Mouse (Mus musculus): ENCODE measurements at regions not wholly inside any gene's neighbourhood (a gene's known extent, or its start where the extent isn't known, plus 50 kb on each side); places are given as distances from the start of the nearest gene placed in this dataset.

DNA sequence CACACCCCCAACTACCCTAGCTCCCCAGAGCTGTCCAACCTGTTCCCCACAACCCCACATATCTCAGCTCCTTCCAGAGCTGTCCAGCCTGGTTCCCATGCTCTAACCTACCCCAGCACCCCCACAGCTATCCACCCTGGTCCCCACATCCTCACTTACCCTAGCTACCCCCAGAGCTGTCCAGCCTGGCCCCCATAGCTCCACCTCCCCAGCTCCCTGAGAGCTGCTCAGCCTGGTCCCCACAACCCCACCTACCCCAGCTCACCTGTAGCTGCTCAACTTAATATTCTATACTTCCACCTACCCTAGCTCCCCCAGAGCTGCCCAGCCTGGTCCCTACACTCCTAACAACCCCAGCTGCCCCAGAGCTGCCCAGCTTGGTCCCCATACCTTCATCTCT is 124.9 kb upstream of the Adam6b start:
- Histone ChIP-seq H3K27ac (ENCODE audit: low read depth) (no peak overlapping the region), H3K9ac (replicated peaks) (no peak overlapping the region), H3K4me3 (ENCODE audit: low read depth, low read length) (no peak overlapping the region), H3K4me1 (ENCODE audit: insufficient read depth) (no peaks in the 10 kb centered on the region), H3K36me3 (replicated peaks; ENCODE audit: insufficient read depth, low read length) (no peaks in the 10 kb centered on the region), H3K4me2 (ENCODE audit: low read depth, low read length) (no peak overlapping the region), H3K9me3 (ENCODE audit: low read length) (no peaks in the 10 kb centered on the region), H3K27me3 (ENCODE audit: insufficient read depth, low read length) (no peaks in the 10 kb centered on the region)
- TF ChIP-seq EP300 (IDR thresholded peaks at IDR 0.05; ENCODE audit: low read depth), result no peak
- no peak for DNase-seq
- no peak for ATAC-seq

DNA sequence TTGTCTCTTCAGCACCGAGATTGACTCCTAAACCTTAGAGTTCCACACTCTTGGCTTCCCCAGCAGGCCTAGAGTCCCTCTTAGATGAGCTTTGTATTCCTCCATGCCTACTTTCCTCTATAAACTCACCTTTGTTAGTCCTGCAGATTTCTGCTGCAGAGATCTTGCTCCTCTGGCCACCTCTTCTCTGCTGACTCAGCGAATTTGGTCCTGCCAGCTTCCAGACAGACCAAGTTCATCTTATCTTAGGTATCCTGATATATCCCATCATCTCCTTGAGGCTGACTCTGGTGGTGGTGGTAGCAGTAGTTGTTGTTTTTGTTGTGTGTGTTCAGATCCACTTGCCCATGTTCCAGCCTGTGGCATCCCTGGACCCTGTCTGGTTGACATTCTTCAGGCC is 123.5 kb upstream of the Adam6b start:
- no peak for TF ChIP-seq EP300 (IDR thresholded peaks at IDR 0.05; ENCODE audit: low read depth)
- TF ChIP-seq CTCF (IDR thresholded peaks at IDR 0.05; ENCODE audit: low read depth), result no peak
- H3K4me2 ChIP-seq (ENCODE audit: low read depth, low read length), result no peak overlapping the region
- ATAC-seq, result no peak
- 44% methylated on average over 2 of the region's 2 CpGs for WGBS (ENCODE audit: insufficient replicate concordance)
- H3K9ac ChIP-seq (replicated peaks), result no peak overlapping the region
- no peaks in the 10 kb centered on the region for H3K9me3 ChIP-seq (ENCODE audit: low read length)
- DNase-seq, result no peak
- no peaks in the 10 kb centered on the region for H3K36me3 ChIP-seq (replicated peaks; ENCODE audit: insufficient read depth, low read length)
- no peak overlapping the region for H3K27ac ChIP-seq (ENCODE audit: low read depth)
- no peaks in the 10 kb centered on the region for H3K4me1 ChIP-seq (ENCODE audit: insufficient read depth)
- H3K27me3 ChIP-seq (ENCODE audit: insufficient read depth, low read length), result no peaks in the 10 kb centered on the region
- no peak overlapping the region for H3K4me3 ChIP-seq (ENCODE audit: low read depth, low read length)

DNA sequence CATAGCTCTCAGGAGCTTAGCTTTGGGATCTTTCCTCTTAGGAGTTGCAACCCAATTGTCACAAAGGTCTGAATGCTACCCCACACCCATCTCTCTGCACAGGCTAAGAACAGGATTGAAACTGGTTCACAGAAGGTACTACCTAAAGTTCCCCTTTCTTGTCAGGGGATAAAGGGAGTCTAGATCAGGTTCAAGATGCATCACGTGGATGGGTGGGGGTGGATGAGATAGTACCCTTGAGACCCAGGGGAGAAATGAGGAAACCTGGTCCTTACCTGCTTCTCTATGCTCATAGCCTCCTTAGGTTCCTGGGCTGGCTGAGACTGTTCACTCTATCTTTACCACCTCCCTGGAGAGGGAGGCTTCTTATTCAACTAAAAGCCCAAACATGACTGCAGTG is 122.9 kb upstream of the Adam6b start:
- H3K9ac ChIP-seq (replicated peaks), result no peak overlapping the region
- no peak for TF ChIP-seq EP300 (IDR thresholded peaks at IDR 0.05; ENCODE audit: low read depth)
- no peak for TF ChIP-seq CTCF (IDR thresholded peaks at IDR 0.05; ENCODE audit: low read depth)
- no peaks in the 10 kb centered on the region for H3K4me1 ChIP-seq (ENCODE audit: insufficient read depth)
- H3K4me2 ChIP-seq (ENCODE audit: low read depth, low read length), result no peak overlapping the region
- H3K36me3 ChIP-seq (replicated peaks; ENCODE audit: insufficient read depth, low read length), result no peaks in the 10 kb centered on the region
- DNase-seq, result no peak
- no peak overlapping the region for H3K4me3 ChIP-seq (ENCODE audit: low read depth, low read length)
- H3K9me3 ChIP-seq (ENCODE audit: low read length), result no peaks in the 10 kb centered on the region
- H3K27me3 ChIP-seq (ENCODE audit: insufficient read depth, low read length), result no peaks in the 10 kb centered on the region
- no peak overlapping the region for H3K27ac ChIP-seq (ENCODE audit: low read depth)
- no peak for ATAC-seq
- 37% methylated on average over 1 of the region's 1 CpGs for WGBS (ENCODE audit: insufficient replicate concordance)

DNA sequence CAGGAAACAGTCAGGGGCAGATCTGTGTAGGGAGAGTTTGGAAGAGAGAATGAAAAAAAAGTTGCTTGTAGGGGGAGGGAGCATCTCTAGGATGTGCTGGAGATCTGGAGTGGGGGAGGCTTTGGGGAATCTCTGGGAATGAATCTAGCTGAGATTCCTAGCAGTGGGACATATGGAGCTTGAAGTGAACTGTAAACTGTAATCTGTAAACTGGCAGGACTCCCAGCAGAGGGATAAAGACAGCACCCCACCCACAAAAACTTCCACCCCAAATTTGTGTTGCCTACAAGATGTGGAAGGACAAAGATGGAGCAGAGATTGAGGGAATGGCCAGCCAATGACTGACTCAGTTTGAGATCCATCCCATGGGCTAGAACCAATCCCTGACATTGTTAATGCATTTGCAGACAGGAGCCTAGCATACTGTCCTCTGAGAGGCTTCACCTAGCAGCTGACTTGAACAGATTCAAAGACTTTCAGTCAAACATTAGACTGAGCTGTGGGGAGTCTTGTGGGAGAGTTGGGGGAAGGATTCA is 87.7 kb upstream of the Adam6b start:
- H3K9me3 ChIP-seq (ENCODE audit: low read length), result no peaks in the 10 kb centered on the region
- no peak overlapping the region for H3K4me3 ChIP-seq (ENCODE audit: low read depth, low read length)
- no peaks in the 10 kb centered on the region for H3K4me1 ChIP-seq (ENCODE audit: insufficient read depth)
- no peak for TF ChIP-seq EP300 (IDR thresholded peaks at IDR 0.05; ENCODE audit: low read depth)
- TF ChIP-seq CTCF (IDR thresholded peaks at IDR 0.05; ENCODE audit: low read depth), result no peak
- no peak overlapping the region for H3K9ac ChIP-seq (replicated peaks)
- H3K27ac ChIP-seq (ENCODE audit: low read depth), result no peak overlapping the region
- no peaks in the 10 kb centered on the region for H3K27me3 ChIP-seq (ENCODE audit: insufficient read depth, low read length)
- DNase-seq (no peak), ATAC-seq (no peak)
- no peak overlapping the region for H3K4me2 ChIP-seq (ENCODE audit: low read depth, low read length)
- H3K36me3 ChIP-seq (replicated peaks; ENCODE audit: insufficient read depth, low read length), result no peaks in the 10 kb centered on the region

DNA sequence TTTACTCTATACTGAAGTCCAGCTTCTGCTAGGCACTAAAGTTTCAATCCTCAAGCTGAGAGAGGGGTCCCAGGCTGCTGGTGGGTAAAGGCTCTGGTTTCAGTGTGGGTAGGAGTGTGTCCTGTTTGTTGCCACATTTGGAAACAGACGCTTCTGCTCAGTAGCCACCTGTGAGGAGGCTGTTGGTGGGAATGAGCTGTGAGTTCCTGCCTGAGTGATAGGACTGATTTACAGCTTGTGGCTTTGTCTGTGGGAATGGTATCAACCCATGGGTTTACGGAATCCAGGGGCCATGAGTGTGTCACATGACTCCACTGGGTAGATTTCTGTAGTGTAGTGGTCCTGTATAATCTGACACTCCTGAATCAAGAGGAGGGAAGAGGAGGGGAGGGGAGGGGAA is 86.5 kb upstream of the Adam6b start:
- H3K27ac ChIP-seq (ENCODE audit: low read depth), result no peak overlapping the region
- ATAC-seq, result no peak
- H3K9ac ChIP-seq (replicated peaks), result no peak overlapping the region
- no peak overlapping the region for H3K4me3 ChIP-seq (ENCODE audit: low read depth, low read length)
- WGBS (ENCODE audit: insufficient replicate concordance), result 37% methylated on average over 2 of the region's 2 CpGs
- H3K9me3 ChIP-seq (ENCODE audit: low read length), result no peaks in the 10 kb centered on the region
- TF ChIP-seq EP300 (IDR thresholded peaks at IDR 0.05; ENCODE audit: low read depth), result no peak
- no peak for TF ChIP-seq CTCF (IDR thresholded peaks at IDR 0.05; ENCODE audit: low read depth)
- DNase-seq, result no peak
- no peaks in the 10 kb centered on the region for H3K27me3 ChIP-seq (ENCODE audit: insufficient read depth, low read length)
- H3K36me3 ChIP-seq (replicated peaks; ENCODE audit: insufficient read depth, low read length), result no peaks in the 10 kb centered on the region
- H3K4me1 ChIP-seq (ENCODE audit: insufficient read depth), result no peaks in the 10 kb centered on the region
- H3K4me2 ChIP-seq (ENCODE audit: low read depth, low read length), result no peak overlapping the region

DNA sequence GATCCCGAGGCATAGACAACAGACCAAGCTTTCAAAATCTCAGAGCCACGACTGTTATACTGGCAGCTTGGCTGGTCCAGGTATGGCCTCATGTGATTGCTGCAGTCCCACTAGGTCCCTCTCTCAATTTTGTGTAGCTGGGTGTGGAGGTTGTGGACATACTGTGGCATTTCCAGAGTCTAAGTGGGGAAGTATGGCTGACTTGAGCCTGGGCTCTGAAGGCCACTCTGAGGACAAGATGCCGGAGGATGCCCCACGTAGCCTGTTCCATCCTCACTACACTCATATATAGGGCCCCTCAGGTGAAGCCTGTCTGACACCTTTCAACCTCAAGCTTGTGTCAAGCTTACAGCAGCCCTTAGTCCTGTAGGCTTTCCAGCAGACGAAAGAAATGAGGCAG is 78.2 kb upstream of the Adam6b start:
- WGBS (ENCODE audit: insufficient replicate concordance), result 74% methylated on average over 5 of the region's 5 CpGs
- H3K9me3 ChIP-seq (ENCODE audit: low read length), result no peaks in the 10 kb centered on the region
- no peaks in the 10 kb centered on the region for H3K27me3 ChIP-seq (ENCODE audit: insufficient read depth, low read length)
- H3K36me3 ChIP-seq (replicated peaks; ENCODE audit: insufficient read depth, low read length), result no peaks in the 10 kb centered on the region
- H3K4me3 ChIP-seq (ENCODE audit: low read depth, low read length), result no peak overlapping the region
- ATAC-seq (no peak), DNase-seq (no peak)
- TF ChIP-seq EP300 (IDR thresholded peaks at IDR 0.05; ENCODE audit: low read depth) (no peak), CTCF (IDR thresholded peaks at IDR 0.05; ENCODE audit: low read depth) (no peak)
- H3K27ac ChIP-seq (ENCODE audit: low read depth), result no peak overlapping the region
- no peaks in the 10 kb centered on the region for H3K4me1 ChIP-seq (ENCODE audit: insufficient read depth)
- H3K4me2 ChIP-seq (ENCODE audit: low read depth, low read length), result no peak overlapping the region
- no peak overlapping the region for H3K9ac ChIP-seq (replicated peaks)

DNA sequence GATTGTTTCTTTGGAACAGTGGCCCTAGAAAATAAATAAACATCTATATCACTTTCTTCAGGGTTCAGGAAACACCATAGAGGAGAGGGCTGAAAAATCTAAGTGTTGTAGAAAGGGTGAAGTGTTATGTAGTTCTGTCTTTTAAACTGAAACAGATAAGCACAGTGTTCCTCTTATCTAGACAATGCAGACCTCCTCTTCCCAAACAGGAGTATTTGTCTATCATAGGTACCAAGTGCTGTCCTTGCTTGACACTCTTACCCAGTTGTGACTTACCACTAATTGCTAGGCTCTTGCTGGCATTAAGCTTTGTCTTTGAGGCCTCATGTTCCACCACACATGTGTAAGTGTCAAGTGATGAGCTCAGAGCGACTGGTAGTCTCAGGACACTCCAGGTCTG is 75.3 kb upstream of the Adam6b start:
- Histone ChIP-seq H3K4me3 (ENCODE audit: low read depth, low read length) (no peak overlapping the region), H3K27me3 (ENCODE audit: insufficient read depth, low read length) (no peaks in the 10 kb centered on the region), H3K4me2 (ENCODE audit: low read depth, low read length) (no peak overlapping the region), H3K27ac (ENCODE audit: low read depth) (no peak overlapping the region), H3K36me3 (replicated peaks; ENCODE audit: insufficient read depth, low read length) (no peaks in the 10 kb centered on the region), H3K9me3 (ENCODE audit: low read length) (no peaks in the 10 kb centered on the region), H3K4me1 (ENCODE audit: insufficient read depth) (no peaks in the 10 kb centered on the region), H3K9ac (replicated peaks) (no peak overlapping the region)
- no peak for DNase-seq
- ATAC-seq, result no peak
- 56% methylated on average over 1 of the region's 1 CpGs for WGBS (ENCODE audit: insufficient replicate concordance)
- TF ChIP-seq CTCF (IDR thresholded peaks at IDR 0.05; ENCODE audit: low read depth) (no peak), EP300 (IDR thresholded peaks at IDR 0.05; ENCODE audit: low read depth) (no peak)

All from liver, postnatal 0 days (tissue).